Mouse (Mus musculus): ENCODE measurements at regions not wholly inside any gene's neighbourhood (a gene's known extent, or its start where the extent isn't known, plus 50 kb on each side); places are given as distances from the start of the nearest gene placed in this dataset.

DNA sequence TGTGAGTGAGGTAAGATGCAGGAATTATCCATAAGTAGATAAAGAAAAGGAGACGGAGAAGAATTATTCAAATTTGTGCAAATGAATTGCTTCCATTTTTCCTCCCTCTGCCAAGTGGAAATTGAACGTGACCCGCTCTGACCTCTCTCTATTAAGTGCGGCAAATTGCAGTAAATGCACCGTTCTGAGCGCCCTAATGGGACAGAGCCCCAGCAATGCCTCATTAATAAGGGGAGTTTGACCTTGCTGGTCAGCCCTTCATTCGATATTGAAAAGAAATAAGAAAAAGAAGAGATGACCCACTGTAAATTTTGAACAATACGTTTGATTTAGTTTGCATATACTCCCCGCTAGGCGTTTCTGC lies 137.0 kb downstream of the Gpat3 start:
- no peak for TF ChIP-seq CTCF (IDR thresholded peaks at IDR 0.05)
- no peak for TF ChIP-seq POLR2A (IDR thresholded peaks at IDR 0.05; ENCODE audit: insufficient read depth, low read depth, low read length)
- no peak for TF ChIP-seq EP300 (IDR thresholded peaks at IDR 0.05; ENCODE audit: insufficient read depth, low read depth, low read length)
